Mouse (Mus musculus): ENCODE data around the gene Agap1.

Gene Agap1

DNA sequence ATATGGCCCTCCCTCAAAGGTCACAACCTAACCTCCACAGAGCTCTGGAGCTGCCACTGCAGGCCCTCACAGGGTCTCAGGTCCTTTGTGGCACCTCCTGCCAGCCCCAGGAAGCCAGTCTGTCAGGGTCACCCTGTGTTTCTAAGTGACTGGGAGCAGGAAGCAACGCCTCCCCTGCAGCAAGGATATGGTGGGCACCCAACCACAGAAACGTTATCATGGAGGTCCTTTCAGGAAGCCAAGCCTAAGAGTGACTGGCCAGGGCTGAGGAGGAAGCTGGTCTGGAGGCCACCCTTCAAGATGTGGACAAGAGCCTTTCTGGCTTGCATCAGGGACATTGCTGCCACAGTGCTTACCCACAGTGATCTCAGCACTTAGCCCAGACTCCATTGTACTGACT is 444.4 kb downstream of the Agap1 start:
- no peak for DNase-seq (ENCODE audit: low spot score in 2 of 2)

DNA sequence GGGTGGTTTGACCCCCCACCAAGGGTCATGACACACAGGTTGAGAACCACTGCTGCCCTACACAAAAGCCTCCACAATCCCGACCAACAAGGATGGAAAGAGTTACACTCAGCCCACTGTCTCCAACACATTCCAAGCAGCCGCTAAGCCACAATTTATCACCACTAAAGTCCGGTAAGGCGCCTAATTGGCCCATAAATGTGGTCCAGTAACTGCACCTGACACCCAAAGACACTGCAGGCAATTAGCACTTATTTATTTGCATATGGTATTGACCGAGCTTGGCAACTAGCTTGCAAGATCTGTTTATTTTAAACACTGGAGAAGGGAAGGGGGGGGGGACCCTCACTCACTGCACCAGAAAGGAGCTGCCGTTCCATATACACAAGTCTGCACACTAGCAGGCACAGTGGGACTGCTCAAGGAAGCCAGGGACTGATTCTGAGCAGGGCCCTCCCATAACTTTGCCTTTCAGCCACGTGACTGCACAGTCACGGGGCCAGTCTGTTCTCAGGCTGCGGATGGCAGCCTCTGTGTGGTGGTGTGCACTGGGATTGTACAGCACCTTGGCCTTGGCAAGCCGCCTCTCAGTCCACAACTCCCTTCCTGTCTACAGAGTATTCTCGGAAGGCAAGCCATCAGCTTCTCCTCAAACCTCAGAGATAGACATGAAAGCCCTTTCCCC is 445.3 kb downstream of the Agap1 start:
- DNase-seq (ENCODE audit: low spot score in 2 of 2), result no peak

DNA sequence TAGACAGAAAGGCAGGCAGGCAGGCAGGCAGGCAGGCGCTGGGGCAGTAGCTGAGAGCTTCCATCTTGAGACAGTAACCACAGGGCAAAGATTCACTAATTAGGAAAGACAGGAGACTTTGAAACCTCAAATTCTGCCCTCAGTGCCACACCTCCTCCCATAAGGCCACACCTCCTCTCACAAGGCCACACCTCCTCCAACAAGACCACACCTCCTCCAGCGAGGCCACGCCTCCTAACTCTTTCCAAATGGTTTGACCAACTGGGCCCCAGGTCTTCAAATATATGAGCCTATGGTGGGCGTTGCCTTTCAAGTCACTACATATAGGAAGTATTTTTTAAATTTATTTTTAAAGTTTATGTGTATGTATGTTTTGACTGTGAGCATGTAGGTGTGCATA is 446.8 kb downstream of the Agap1 start:
- no peak for DNase-seq (ENCODE audit: low spot score in 2 of 2)

DNA sequence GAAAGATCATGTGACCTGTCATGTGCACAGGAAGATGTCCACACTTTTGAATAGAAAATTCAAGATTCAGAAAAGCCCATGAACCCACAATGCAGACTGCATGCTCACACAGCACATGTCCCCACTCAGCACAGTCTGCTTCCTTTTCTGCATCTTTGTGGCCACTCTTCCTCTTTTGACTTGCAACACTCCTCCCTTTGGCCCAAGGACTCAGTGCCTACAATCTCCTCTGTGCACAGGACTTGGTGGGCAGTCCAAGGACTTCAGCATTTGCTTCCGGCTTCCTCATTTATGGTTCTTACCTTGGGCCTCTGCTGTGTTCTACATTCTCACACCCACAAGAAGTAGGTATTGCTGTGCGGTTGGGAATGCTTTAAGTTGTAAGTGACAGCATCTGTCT is 447.6 kb downstream of the Agap1 start:
- no peak for DNase-seq (ENCODE audit: low spot score in 2 of 2)

DNA sequence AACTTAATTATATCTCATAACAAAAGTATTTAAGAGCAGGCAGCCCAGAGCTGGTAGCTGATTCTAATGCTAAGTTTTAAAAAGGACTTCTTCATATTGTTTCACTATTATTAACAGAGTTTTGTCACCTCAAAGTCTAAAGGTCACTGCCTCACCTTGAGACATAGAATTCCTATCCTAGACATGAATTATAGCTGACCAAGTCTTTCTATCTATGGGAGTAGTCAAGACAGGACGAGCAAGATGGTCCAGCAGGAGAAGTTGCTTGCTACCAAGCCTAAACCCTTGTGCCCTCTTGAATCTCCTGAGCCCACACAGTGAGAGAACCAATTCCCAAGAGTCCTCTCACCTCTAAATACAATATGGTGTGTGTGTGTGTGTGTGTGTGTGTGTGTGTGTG is 448.0 kb downstream of the Agap1 start:
- no peak for DNase-seq (ENCODE audit: low spot score in 2 of 2)

DNA sequence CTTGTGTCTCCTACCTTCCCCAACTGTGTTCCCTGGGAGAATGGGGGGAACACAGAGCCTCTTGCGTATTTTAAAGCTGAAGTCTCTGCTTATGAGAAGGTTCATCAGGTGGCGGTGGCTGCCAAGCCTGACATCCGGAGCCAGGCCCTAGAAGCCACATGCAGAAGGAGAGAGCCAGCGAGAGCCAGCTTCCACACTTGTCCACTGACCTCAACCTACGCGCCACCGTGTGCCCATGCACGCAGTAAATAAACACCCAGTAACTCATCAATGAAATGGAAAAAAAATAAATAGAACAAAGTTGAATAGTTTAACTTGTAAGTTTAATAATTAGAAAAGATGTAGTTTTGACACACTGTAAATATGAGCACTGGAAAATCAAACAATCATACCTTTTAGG is 455.2 kb downstream of the Agap1 start:
- no peak for DNase-seq (ENCODE audit: low spot score in 2 of 2)

DNA sequence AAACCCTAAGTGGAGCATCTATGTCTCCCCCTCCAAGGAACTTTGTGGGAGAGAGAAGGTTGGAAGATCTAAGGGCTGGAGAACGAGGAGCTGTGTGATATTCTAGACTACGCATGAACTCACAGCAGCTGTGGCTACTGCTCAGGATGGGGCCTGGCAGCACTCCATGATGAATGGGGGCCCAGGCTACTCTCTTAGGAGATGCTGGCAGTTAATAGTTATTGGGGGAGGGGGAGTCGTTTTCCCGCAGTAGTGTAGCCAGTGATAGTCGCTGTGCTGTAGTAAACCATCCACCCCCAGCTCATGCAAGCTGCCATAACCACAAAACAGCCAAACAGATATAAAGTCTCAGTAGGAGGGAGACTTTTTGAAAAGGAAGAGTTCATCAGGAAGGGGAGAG is 457.8 kb downstream of the Agap1 start:
- DNase-seq (ENCODE audit: low spot score in 2 of 2), result no peak

DNA sequence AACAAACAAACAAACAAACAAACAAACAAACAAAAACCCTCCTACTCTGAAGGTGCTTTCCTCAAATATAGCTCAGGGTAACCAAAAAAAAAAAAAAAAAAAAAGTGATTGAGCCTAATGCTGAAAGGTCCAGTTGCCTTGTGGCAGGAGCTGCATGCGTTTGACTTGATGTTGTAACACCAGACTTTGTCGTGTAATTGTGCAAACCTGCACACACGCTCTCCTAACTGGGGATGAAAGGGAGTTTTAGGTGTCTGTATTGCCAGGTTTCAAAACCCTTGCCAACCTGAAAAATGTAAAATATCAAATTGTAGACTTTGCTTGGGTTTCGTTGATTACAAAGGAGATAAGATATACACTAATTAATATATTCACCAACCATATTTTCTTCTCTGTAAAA is 459.0 kb downstream of the Agap1 start:
- no peak for DNase-seq (ENCODE audit: low spot score in 2 of 2)

DNA sequence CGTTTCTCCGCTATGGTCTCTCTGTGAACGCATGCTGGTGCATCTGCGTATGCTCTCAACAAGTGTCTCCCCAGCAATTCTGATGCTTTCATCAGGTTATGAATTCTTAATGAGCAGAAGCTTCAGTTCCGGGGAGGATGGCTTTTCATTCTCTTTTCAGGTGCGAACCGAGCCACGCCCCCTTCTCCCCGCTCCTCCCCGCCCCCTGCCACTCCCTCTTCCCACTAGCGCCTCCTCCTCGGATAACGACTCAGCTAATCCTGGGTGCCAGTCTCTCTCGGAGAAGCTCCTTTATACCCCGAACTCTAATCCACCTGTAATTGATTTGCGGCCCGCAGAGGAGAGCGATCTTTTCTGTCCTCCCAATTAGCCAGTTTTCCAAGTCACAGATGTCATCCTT is 463.5 kb downstream of the Agap1 start:
- DNase-seq (ENCODE audit: low spot score in 2 of 2), result no peak

DNA sequence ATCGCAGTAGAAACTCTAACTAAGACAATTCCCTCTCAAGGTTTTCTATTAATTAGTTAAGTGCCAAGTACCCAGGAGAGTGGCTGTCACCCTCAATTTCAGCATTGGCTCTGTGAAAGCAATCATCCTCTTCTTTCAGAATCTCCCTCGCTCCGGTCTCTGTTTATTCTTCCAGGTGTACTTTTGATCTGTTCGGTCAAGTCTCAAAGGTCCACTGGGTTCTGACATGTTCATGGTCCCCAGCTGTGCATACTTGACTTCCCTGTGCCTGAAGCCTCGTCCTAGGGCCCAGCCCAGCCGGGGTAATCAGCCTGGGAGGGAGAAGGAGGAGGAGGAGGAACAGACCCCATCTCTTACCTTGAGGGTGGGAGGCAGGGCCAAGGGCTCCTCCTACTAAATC is 464.6 kb downstream of the Agap1 start:
- DNase-seq (ENCODE audit: low spot score in 2 of 2), result no peak

DNA sequence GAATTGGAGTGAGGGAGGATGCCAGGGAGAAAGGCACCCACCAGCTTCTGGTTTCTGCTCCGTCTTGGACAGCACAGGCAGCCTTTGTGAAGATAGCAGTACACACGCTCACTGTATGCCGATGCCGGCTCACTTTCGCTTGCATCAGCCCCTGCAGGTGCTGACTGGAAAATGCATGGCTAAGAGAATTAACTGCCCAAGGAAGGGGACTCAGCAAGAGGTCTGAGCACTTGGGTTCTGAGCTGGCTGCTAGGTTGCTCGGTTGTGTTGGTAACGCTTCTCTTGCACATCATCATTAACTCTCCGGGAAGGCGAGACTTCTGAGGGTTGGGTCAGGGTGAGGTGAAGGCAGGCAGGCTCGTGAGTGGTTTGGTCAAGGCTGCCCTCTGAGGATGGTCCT is 467.2 kb downstream of the Agap1 start:
- no peak for DNase-seq (ENCODE audit: low spot score in 2 of 2)

DNA sequence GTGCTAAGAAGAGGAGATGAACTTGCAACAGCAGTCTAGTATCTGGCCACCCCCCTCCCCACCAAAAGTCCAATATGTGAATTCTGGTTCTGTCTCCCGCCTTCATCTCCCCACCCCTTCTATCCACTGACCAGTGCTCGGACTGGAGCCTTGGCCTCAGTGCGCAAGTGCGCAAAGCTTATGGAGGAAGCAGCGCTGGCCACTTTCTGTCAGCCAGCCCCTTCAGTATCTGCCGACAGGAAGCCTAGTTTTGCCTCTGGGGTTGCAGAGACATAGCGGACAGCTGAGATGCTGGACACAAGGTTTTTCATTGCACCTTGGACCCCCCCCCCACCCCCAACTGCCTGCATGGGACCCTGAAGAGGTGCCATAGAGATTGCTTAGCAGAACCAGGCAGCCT is 467.7 kb downstream of the Agap1 start:
- DNase-seq (ENCODE audit: low spot score in 2 of 2), result no peak

DNA sequence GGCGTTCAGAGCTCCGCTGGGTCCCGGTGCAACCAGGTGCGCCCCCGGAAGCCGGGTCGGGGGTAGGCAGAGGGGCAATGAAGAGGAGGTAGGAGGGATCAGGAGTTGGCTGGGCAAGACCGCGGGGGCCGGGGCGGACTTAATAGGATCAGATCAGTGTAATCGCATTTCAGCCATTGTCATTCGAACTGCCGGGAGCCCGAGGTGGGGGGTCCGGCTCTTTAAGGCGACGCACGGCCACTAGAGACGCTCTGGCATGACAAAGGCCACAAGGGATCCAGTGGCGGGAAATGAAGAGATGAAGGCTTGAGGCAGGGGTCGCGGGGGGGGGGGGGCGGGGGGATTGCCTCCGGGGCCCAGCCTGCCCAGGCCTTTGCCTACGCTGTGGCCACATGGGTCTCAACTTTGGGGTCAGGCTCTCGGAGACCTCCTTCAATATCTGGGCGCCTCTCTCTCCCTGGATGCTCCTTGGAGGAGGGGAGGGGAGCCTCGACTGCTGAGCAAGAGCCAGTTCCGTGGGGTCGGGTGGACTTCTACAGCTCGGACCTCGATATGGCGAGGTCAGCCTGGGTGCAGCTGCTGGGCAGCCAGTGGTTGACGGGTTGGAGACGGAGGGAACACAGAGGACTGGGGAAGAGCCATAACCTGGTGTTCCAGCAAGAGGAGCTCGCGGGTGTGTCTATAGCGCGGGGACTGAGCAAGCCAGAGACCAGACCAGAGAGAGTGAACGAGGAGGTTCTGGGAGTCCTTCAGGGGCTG is 468.5 kb downstream of the Agap1 start:
- DNase-seq (ENCODE audit: low spot score in 2 of 2), result no peak

DNA sequence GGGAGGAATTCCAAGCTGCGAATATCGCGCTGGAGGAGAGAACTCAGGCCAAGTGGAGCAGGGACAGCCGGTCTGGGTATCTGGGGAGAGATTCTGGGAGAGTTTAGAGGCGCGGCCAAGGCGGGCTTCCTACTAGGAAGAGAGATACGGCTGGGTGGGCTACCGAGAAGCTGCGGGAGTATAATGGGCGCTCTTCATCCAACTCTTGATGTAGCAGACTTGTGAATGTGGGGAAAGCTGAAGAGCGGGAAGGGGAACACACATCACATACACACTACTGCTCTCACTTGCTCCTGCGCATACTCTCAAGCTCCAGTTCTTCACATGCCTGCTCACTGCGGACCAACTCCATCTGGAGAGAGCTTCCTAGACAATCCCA is 469.0 kb downstream of the Agap1 start:
- DNase-seq (ENCODE audit: low spot score in 2 of 2), result no peak

DNA sequence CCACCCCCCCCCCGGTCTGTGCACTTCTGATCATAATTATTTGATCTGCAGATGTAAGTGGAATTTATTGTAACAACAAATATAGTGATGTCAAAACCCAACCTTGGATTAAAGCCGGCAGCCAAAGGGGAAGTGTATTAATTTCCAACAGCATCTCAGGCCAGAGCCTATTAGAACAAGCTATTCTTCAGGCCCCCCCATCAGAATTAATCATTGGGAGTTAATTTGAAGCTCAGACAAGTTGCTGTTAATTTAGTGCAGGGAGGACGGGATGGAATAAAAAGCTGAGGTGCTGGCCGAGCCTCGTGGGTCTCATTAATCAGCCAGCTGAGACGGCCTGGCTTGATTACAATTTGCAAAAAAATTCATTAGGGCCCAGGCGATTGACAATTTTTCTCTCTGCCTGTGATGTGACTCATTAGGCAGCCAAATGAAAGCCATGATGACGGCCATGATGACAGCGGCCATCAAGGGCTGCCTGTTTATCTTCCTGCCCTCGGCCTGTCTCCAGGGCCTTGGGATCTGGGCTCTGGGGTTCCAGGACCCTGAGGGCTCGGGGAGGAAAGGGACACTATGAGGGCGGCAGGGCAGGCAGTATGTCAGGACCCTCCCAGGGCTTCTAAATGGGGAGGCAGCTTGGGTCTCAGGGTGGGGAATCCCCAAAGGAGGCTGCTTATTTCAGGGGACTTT is 471.0 kb downstream of the Agap1 start:
- DNase-seq (ENCODE audit: low spot score in 2 of 2), result no peak

DNA sequence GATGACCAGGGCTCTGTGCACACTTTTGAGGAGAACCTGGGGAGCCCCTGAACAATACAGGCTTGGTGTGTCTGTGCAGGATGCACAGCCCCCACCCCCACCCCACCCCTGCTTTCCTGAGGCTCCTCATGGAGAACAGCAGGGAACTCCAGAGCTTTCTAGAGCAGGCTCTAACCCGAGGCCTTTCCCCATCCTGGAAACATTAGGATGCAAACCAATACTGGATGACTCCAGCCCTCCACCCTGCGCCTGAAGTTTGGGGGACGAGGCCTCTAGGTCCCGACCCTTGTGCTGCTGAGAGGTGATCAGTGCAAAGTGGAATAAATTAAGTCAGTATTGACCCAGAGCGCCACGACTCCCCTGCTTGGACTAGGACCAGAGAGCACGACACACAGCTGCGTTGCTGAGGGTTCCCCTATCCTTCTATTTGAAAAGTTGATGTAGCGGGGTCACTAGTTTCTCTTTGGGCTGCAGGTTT is 472.0 kb downstream of the Agap1 start:
- no peak for DNase-seq (ENCODE audit: low spot score in 2 of 2)

DNA sequence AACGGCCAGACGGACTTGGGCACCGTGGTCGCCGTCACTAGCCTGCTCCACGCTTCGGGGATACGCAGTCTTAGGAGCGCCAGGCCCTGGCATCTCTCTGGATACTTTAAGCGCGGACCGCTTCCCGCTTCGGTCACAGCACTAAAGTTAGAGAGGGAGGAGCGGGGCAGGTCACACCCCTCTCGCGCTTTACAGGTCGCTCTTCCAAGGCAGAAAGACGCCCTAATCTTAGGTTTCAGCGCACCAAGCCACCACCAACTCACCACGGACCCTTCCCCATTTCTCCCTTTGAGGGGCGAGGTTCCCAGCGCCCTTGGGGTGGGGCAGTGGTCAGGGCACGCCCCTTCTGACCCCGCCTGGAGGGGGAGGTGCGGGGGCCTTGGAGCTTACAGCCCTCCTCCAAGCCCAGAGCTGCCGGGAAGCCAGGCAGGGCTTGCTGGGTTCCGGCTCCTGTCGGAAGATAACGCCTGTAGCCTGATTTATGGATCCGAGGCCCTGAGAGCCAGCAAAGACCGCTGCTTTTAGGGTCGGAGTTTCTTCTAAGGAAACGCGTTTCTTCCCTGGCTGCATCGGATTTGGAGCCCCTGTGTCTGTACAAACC is 472.6 kb downstream of the Agap1 start:
- DNase-seq (ENCODE audit: low spot score in 2 of 2), result no peak

DNA sequence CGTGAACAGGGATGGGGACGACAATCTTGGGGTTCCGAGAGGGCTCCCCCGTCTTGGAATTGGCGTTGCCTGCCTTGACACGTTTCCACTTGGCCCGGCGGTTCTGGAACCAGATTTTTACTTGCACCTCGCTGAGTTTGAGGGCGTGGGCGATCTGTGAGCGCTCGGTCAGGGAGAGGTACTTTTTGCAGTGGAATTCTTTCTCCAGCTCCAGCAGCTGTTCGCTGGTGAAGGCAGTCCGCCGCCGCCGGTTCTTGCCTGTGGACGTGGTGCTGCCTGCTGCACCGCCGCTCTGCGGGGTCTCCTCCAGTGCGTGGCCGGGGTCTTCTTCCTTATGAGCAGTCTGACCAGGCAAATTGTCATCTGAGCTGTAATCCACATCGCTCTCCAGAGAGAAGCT is 474.1 kb downstream of the Agap1 start:
- no peak for DNase-seq (ENCODE audit: low spot score in 2 of 2)

DNA sequence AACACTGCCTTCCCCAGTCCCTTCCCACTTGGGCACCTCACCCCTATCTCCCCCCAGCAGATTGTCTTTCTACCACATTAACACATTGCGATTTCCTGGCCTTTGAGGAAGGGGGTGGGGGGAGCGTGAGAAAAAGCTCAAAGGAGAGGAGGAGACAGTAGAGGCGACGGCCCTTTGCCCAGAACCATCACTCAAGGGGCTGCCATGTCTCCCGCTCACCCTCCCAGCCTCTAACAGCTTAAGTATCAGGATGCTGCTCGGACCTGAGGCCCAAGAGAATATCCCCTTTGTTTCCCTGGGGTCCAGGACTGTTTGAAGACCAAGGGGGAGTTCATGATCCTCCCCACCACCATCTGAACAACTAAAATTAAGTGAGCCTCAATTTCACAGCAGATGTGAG is 474.6 kb downstream of the Agap1 start:
- DNase-seq (ENCODE audit: low spot score in 2 of 2), result no peak

DNA sequence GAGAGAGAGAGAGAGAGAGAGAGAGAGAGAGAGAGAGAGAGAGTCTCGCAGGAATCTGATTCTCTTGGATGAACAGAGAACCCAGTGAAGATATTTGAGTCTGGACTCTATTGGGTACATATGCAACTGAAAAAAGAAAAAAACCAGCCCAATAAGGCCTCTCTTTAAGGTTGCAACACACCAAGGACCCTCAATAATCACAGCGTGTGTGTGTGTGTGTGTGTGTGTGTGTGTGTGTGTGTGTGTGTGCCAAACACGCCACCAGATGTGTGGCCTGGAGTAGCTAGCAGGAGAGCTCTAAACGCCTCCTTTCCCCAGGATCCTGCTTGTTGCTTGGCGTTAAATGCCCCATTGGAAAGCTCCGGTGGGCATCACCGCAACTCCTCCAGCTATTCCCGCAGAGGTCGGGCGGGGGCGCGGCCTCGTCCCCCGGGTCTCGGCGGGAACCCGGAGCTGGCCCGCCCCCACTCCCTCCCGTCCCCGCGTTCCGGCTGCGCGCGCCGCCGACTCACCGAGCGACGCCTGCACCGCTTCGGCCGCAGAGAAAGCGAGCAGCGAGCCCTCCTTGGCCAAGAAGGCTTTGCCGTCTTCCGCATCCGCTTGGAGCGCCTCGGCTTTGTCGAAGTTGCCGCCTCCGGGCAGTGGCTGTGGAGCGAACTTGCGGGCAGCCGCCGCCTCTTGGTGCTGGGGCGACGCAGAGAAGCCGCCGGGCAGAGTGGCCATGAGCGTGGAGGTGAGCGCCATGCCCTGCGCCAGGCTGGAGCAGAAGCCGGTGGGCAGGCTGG is 475.3 kb downstream of the Agap1 start:
- no peak for DNase-seq (ENCODE audit: low spot score in 2 of 2)

DNA sequence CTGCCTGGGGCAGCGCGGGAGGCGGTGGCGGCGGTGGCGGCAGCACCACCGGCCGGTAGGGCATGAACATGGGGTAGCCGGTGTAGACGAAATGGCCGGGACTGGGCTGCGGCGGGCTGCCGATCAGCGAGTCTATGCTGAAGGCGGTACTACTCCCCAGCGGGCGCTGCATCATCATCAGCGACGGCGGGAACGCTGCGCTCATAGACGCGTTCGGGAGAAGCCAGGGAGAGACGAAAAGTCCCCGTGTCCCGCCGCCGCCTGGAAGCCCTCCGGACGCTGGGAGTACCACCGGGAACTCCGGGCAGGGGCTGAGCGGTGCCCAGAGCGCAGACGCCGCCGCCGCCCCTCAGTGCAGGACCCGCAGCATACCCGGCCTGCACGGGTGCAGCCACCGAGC is 475.9 kb downstream of the Agap1 start:
- DNase-seq (ENCODE audit: low spot score in 2 of 2), result no peak

DNA sequence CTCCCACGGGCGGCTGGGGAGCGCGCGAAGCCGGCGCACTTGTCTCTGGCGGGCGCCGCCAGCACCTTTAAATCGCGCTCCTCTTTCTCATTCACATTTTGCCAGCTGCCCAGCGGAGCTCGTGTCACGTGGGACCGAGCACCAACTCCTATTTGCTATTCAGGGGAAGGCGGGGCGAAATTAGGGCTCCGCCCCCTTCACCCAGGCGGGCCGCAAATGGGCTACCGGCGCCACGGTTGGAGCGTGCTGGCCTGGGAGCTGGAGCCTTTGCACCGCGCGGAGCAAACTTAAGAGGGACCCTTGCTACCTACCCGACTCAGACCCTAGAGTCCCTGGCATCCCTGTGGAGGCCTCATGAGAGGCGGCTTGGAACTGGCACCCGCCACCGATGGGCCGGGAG is 476.5 kb downstream of the Agap1 start, which contains the start of gene Gbx2:
Gene Gbx2, minus strand, starts transcription at position 60 of the 400 bp plus-strand sequence.
- no peak for DNase-seq (ENCODE audit: low spot score in 2 of 2)
